Mouse (Mus musculus): Measurements from ENCODE around the gene Nes. TPM values are rescaled to one million over a fixed set of nuclear protein-coding genes. Genes with fewer than 3 reads are reported as not detected.

Nes gene
- polyA plus RNA-seq, 1 experiment = 1.4 TPM

GRCm38 (mm10) chr3:87949266-87949954 is 21.5 kb upstream of the Nes start:
- no peak for TF ChIP-seq CTCF (IDR thresholded peaks at IDR 0.05; ENCODE audit: low read depth, low read length)
- no peak for TF ChIP-seq POLR2A (IDR thresholded peaks at IDR 0.05; ENCODE audit: borderline replicate concordance, low read depth, low read length)
- peaks cover 6% of the 10 kb centered on the region; the same call in 1 of the 2 replicates for H3K4me1 ChIP-seq (ENCODE audit: control insufficient read depth, insufficient read depth, low read length)
- H3K27ac ChIP-seq (ENCODE audit: insufficient read depth, low read depth, low read length) = no peak overlapping the region

DNA sequence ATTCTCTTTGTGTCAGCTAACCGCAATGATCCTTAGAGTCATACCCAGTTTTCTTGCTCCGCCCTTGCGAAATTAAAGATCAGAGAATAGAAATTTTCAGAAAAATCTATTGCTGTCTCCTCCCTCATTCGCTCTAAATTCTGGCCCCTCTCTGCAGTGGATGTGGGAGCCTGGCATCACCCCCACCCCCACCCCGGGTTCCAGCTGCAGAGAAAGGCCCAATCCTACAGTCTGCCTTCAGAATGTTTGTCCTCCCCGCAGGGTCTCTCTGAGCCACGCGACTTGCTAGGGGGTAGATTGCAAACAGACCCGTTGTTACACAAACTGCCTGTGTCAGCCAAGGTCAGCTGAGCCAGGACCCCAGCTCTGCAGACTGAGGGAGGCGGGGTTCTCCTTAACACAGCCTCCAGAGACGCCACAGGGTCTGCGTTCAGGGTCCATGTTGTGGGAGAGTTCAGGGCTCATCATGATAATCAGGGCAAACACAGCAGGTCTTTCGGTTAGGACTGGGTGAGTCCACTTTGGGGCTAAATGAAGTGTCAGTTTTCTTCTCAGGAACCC is 20.8 kb upstream of the Nes start:
- H3K4me1 ChIP-seq (ENCODE audit: control insufficient read depth, insufficient read depth, low read length) = peaks cover 6% of the 10 kb centered on the region; the same call in 1 of the 2 replicates

More at GRCm38 (mm10) chr3:87949266-87949954, 21.5 kb upstream of the Nes start:
- H3K4me3 ChIP-seq (ENCODE audit: insufficient read depth, low read length) = no peak overlapping the region

GRCm38 (mm10) chr3:87951946-87952345 is 18.9 kb upstream of the Nes start:
- TF ChIP-seq CTCF (IDR thresholded peaks at IDR 0.05; ENCODE audit: low read depth, low read length) = no peak
- TF ChIP-seq POLR2A (IDR thresholded peaks at IDR 0.05; ENCODE audit: borderline replicate concordance, low read depth, low read length) = no peak
- H3K4me1 ChIP-seq (ENCODE audit: control insufficient read depth, insufficient read depth, low read length) = peaks cover 1% of the 10 kb centered on the region; the same call in 1 of the 2 replicates
- no peak overlapping the region for H3K27ac ChIP-seq (ENCODE audit: insufficient read depth, low read depth, low read length)
- no peak overlapping the region for H3K4me3 ChIP-seq (ENCODE audit: insufficient read depth, low read length)

More for the DNA sequence above, 20.8 kb upstream of the Nes start:
- TF ChIP-seq CTCF (IDR thresholded peaks at IDR 0.05; ENCODE audit: low read depth, low read length) = no peak
- TF ChIP-seq POLR2A (IDR thresholded peaks at IDR 0.05; ENCODE audit: borderline replicate concordance, low read depth, low read length) = no peak
- Histone ChIP-seq H3K27ac (ENCODE audit: insufficient read depth, low read depth, low read length) (no peak overlapping the region), H3K4me3 (ENCODE audit: insufficient read depth, low read length) (no peak overlapping the region)

DNA sequence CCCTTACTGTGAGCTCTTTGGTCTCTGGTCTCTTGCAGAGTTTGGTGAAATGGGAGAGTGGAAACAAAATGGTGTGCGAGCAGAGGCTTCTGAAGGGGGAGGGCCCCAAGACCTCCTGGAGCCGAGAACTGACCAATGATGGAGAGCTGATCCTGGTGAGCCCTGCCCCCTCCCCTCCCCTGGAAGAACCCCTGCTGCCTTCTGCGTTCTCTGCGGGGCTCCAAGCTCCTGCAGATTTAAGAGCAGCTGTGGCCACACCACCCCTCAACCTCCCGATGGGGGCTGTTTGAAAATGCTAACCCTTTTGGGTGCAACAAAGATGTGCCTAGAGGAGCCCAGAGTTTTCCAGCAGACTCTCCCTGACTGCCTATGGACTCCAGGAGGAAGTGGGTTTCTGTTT is 18.4 kb upstream of the Nes start:
- Histone ChIP-seq H3K4me1 (ENCODE audit: control insufficient read depth, insufficient read depth, low read length) (no peaks in the 10 kb centered on the region), H3K27ac (ENCODE audit: insufficient read depth, low read depth, low read length) (no peak overlapping the region), H3K4me3 (ENCODE audit: insufficient read depth, low read length) (no peak overlapping the region)
- no peak for TF ChIP-seq CTCF (IDR thresholded peaks at IDR 0.05; ENCODE audit: low read depth, low read length)

GRCm38 (mm10) chr3:87958056-87958455 is 12.8 kb upstream of the Nes start:
- TF ChIP-seq POLR2A (IDR thresholded peaks at IDR 0.05; ENCODE audit: borderline replicate concordance, low read depth, low read length) = no peak
- no peak for TF ChIP-seq CTCF (IDR thresholded peaks at IDR 0.05; ENCODE audit: low read depth, low read length)
- Histone ChIP-seq H3K4me1 (ENCODE audit: control insufficient read depth, insufficient read depth, low read length) (peaks cover 2% of the 10 kb centered on the region; the same call in 1 of the 2 replicates), H3K4me3 (ENCODE audit: insufficient read depth, low read length) (no peak overlapping the region), H3K27ac (ENCODE audit: insufficient read depth, low read depth, low read length) (no peak overlapping the region)

DNA sequence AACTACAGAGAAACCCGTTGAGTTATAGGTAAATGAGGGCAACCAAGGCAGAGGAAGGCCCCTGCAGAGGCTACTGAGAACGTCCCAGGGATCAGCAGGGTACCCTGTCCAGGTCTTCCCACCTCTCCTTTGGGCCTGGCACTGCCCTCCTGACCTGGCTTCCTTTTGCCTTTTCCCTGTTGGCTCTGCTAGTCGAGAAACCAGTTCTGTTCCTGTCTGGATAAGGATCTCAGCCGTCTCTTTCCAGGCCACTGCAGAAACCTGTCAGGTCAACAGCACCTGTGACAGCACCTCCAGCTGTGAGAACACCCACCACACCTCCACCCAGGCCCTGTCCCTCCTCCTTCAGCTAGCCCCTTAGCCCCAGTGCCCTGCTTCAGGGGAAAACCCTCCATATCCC is 12.4 kb upstream of the Nes start:
- no peak overlapping the region for H3K4me3 ChIP-seq (ENCODE audit: insufficient read depth, low read length)
- H3K4me1 ChIP-seq (ENCODE audit: control insufficient read depth, insufficient read depth, low read length) = peaks cover 2% of the 10 kb centered on the region; the same call in 1 of the 2 replicates
- H3K27ac ChIP-seq (ENCODE audit: insufficient read depth, low read depth, low read length) = no peak overlapping the region
- TF ChIP-seq CTCF (IDR thresholded peaks at IDR 0.05; ENCODE audit: low read depth, low read length) (no peak), POLR2A (IDR thresholded peaks at IDR 0.05; ENCODE audit: borderline replicate concordance, low read depth, low read length) (no peak)

GRCm38 (mm10) chr3:87958967-87959366 is 11.9 kb upstream of the Nes start:
- H3K4me1 ChIP-seq (ENCODE audit: control insufficient read depth, insufficient read depth, low read length) = peaks cover 2% of the 10 kb centered on the region; the same call in 1 of the 2 replicates
- TF ChIP-seq POLR2A (IDR thresholded peaks at IDR 0.05; ENCODE audit: borderline replicate concordance, low read depth, low read length) (no peak), CTCF (IDR thresholded peaks at IDR 0.05; ENCODE audit: low read depth, low read length) (no peak)
- H3K27ac ChIP-seq (ENCODE audit: insufficient read depth, low read depth, low read length) = no peak overlapping the region
- no peak overlapping the region for H3K4me3 ChIP-seq (ENCODE audit: insufficient read depth, low read length)

GRCm38 (mm10) chr3:87959371-87959770 is 11.5 kb upstream of the Nes start:
- H3K27ac ChIP-seq (ENCODE audit: insufficient read depth, low read depth, low read length) = no peak overlapping the region

GRCm38 (mm10) chr3:87960191-87960585 is 10.7 kb upstream of the Nes start:
- Histone ChIP-seq H3K4me1 (ENCODE audit: control insufficient read depth, insufficient read depth, low read length) (peaks cover 2% of the 10 kb centered on the region; the same call in 1 of the 2 replicates), H3K27ac (ENCODE audit: insufficient read depth, low read depth, low read length) (no peak overlapping the region), H3K4me3 (ENCODE audit: insufficient read depth, low read length) (peak overlapping the region; percentile 51)
- no peak for TF ChIP-seq POLR2A (IDR thresholded peaks at IDR 0.05; ENCODE audit: borderline replicate concordance, low read depth, low read length)
- no peak for TF ChIP-seq CTCF (IDR thresholded peaks at IDR 0.05; ENCODE audit: low read depth, low read length)

More at GRCm38 (mm10) chr3:87959371-87959770, 11.5 kb upstream of the Nes start:
- peaks cover 2% of the 10 kb centered on the region; the same call in 1 of the 2 replicates for H3K4me1 ChIP-seq (ENCODE audit: control insufficient read depth, insufficient read depth, low read length)
- no peak overlapping the region for H3K4me3 ChIP-seq (ENCODE audit: insufficient read depth, low read length)
- TF ChIP-seq CTCF (IDR thresholded peaks at IDR 0.05; ENCODE audit: low read depth, low read length) (no peak), POLR2A (IDR thresholded peaks at IDR 0.05; ENCODE audit: borderline replicate concordance, low read depth, low read length) (no peak)

- H3K4me1 ChIP-seq (ENCODE audit: control insufficient read depth, insufficient read depth, low read length) = peaks cover 2% of the 10 kb centered on the region; the same call in 1 of the 2 replicates
- H3K4me3 ChIP-seq (ENCODE audit: insufficient read depth, low read length) = peak overlapping the region; percentile 51
- no peak overlapping the region for H3K27ac ChIP-seq (ENCODE audit: insufficient read depth, low read depth, low read length)
- TF ChIP-seq CTCF (IDR thresholded peaks at IDR 0.05; ENCODE audit: low read depth, low read length) (peak; percentile 70), POLR2A (IDR thresholded peaks at IDR 0.05; ENCODE audit: borderline replicate concordance, low read depth, low read length) (no peak)
Measured at GRCm38 (mm10) chr3:87960586-87961191, 10.2 kb upstream of the Nes start.

Data from bone marrow macrophage, adult 2 months (primary cell).